In the genomic region with DNA sequence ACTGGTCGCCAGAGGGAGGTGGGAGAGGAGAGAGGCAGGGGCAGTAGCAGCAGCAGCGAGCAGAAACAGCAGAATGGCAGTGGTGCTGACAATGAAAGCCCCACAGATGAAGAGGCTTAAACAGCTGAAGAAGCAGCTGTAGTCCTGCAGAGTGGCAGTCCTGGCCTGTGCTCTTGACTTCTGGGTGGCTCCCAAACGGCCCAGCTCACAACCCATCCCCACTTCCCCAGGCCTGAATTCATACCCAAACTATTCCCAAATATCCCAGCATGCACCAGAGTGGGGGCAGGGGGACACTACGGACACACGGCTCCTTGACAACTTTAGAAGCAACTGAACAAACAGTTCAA, we compare ENCODE assay signal across 9 mouse cellular contexts. TPM values are rescaled to one million over a fixed set of nuclear protein-coding genes. Genes with fewer than 3 reads are reported as not detected.
DNase-seq lines count a peak whose midpoint lies in the region; ATAC-seq and TF ChIP-seq lines count a peak whose summit lies in the region.
"Had no signal": no experiment of that assay in that cellular context is flagged by ENCODE, and none has a peak within 500 bp of the region (broad histone marks: within the 10 kb centered on the region; RNA-seq: fewer than 3 reads in every experiment).

No protein-coding gene starts in this region.

- no peak overlapping the region; the same call in 1 of the 2 replicates for H3K9ac ChIP-seq in liver, postnatal 0 days (replicated peaks)
- H3K9ac ChIP-seq in forebrain, embryonic 15.5 days (replicated peaks) = no peak overlapping the region
- H3K9ac ChIP-seq in intestine, postnatal 0 days (ENCODE audit: low read depth, low read length) = peak overlapping the region; percentile 11; the same call in 1 of the 2 replicates
- H3K9ac ChIP-seq in neural tube, embryonic 12.5 days = no peak overlapping the region

- peaks cover 42% of the 10 kb centered on the region for H3K4me1 ChIP-seq in liver, postnatal 0 days (ENCODE audit: insufficient read depth)
- H3K4me1 ChIP-seq in forebrain, embryonic 15.5 days = peaks cover 19% of the 10 kb centered on the region
- H3K4me1 ChIP-seq in intestine, postnatal 0 days (replicated peaks; ENCODE audit: control insufficient read depth, insufficient read depth, low read length) = peaks cover 3% of the 10 kb centered on the region; the same call in 1 of the 2 replicates
- H3K4me1 ChIP-seq in neural tube, embryonic 12.5 days = peaks cover 14% of the 10 kb centered on the region

- no peaks in the 10 kb centered on the region for H3K27me3 ChIP-seq in liver, postnatal 0 days (ENCODE audit: insufficient read depth, low read length)
- no peaks in the 10 kb centered on the region for H3K27me3 ChIP-seq in forebrain, embryonic 15.5 days
- H3K27me3 ChIP-seq in intestine, postnatal 0 days (replicated peaks; ENCODE audit: control insufficient read depth, insufficient read depth, low read length) = no peaks in the 10 kb centered on the region
- H3K27me3 ChIP-seq in neural tube, embryonic 12.5 days (replicated peaks) = no peaks in the 10 kb centered on the region
- H3K27me3 ChIP-seq: Patski had no signal

- peaks cover 3% of the 10 kb centered on the region; the same call in 1 of the 2 replicates for H3K36me3 ChIP-seq in liver, postnatal 0 days (replicated peaks; ENCODE audit: insufficient read depth, low read length)
- no peaks in the 10 kb centered on the region for H3K36me3 ChIP-seq in forebrain, embryonic 15.5 days
- no peaks in the 10 kb centered on the region for H3K36me3 ChIP-seq in intestine, postnatal 0 days (ENCODE audit: control insufficient read depth, insufficient read depth)
- no peaks in the 10 kb centered on the region for H3K36me3 ChIP-seq in neural tube, embryonic 12.5 days

- no peak for TF ChIP-seq CTCF in liver, postnatal 0 days (IDR thresholded peaks at IDR 0.05; ENCODE audit: low read depth)
- no peak; the same call in 1 of the 2 replicates for TF ChIP-seq CTCF in intestine, postnatal 0 days (IDR thresholded peaks at IDR 0.05; ENCODE audit: low read depth)

- no peak for TF ChIP-seq EP300 in liver, postnatal 0 days (IDR thresholded peaks at IDR 0.05; ENCODE audit: low read depth)

- no peak overlapping the region for H3K4me2 ChIP-seq in liver, postnatal 0 days (ENCODE audit: low read depth, low read length)
- no peak overlapping the region for H3K4me2 ChIP-seq in forebrain, embryonic 15.5 days (replicated peaks)
- no peak overlapping the region for H3K4me2 ChIP-seq in intestine, postnatal 0 days (replicated peaks; ENCODE audit: low read depth)
- H3K4me2 ChIP-seq in neural tube, embryonic 12.5 days (replicated peaks) = peak overlapping the region; percentile 16; the same call in 1 of the 2 replicates

- WGBS in liver, postnatal 0 days (ENCODE audit: insufficient replicate concordance) = 27% methylated on average over 5 of the region's 5 CpGs
- WGBS in forebrain, embryonic 15.5 days = 15% methylated on average over 5 of the region's 5 CpGs
- 12% methylated on average over 5 of the region's 5 CpGs for WGBS in intestine, postnatal 0 days
- WGBS in neural tube, embryonic 12.5 days = 9% methylated on average over 5 of the region's 5 CpGs

- DNase-seq in liver = peak; percentile 11
- DNase-seq in liver, postnatal 0 days = no peak
- no peak for DNase-seq in Muller cell, postnatal 12 days (ENCODE audit: inconsistent ontology term)
- DNase-seq in thymus, postnatal 36 days = no peak
- no peak for DNase-seq in c-Kit-positive CD71-positive TER-119-positive erythroid progenitor cells, embryonic 14.5 days (ENCODE audit: low spot score)

- H3K9me3 ChIP-seq in liver, postnatal 0 days (ENCODE audit: low read length) = 0 out of 2 replicates have a peak, but pooled peaks cover 5% of the 10 kb centered on the region
- no peaks in the 10 kb centered on the region for H3K9me3 ChIP-seq in forebrain, embryonic 15.5 days
- H3K9me3 ChIP-seq in intestine, postnatal 0 days (ENCODE audit: control insufficient read depth) = no peaks in the 10 kb centered on the region
- no peaks in the 10 kb centered on the region for H3K9me3 ChIP-seq in neural tube, embryonic 12.5 days

- ATAC-seq in liver, postnatal 0 days = no peak
- peak; percentile 48; the same call in 1 of the 2 replicates for ATAC-seq in forebrain, embryonic 15.5 days (replicated peaks)
- no peak for ATAC-seq in intestine, postnatal 0 days
- ATAC-seq in neural tube, embryonic 12.5 days (ENCODE audit: low FRiP score, low read depth) = no peak

- H3K27ac ChIP-seq in liver, postnatal 0 days (ENCODE audit: low read depth) = no peak overlapping the region; the same call in 1 of the 2 replicates
- peak overlapping the region; percentile 54 for H3K27ac ChIP-seq in forebrain, embryonic 15.5 days (replicated peaks)
- no peak overlapping the region for H3K27ac ChIP-seq in intestine, postnatal 0 days (ENCODE audit: low read depth, low read length)
- H3K27ac ChIP-seq in neural tube, embryonic 12.5 days = no peak overlapping the region

- H3K4me3 ChIP-seq in liver, postnatal 0 days (ENCODE audit: low read depth, low read length) = no peak overlapping the region
- no peak overlapping the region for H3K4me3 ChIP-seq in forebrain, embryonic 15.5 days
- no peak overlapping the region for H3K4me3 ChIP-seq in intestine, postnatal 0 days (ENCODE audit: low read depth, low read length)
- H3K4me3 ChIP-seq in neural tube, embryonic 12.5 days = no peak overlapping the region

RNA-seq across cellular contexts. Expression of gene Memo1, which starts 30.2 kb away (rescaled TPM):
- 66.5 and 67.9 TPM in 2 replicates for polyA plus RNA-seq in liver, postnatal 0 days (2015; fragmentation: Nextera tagmentation; extraction: Ambion mirVana)
- 63.9 and 66.1 TPM in 2 replicates for polyA plus RNA-seq in forebrain, embryonic 15.5 days (2015; fragmentation: Nextera tagmentation; extraction: Ambion mirVana)
- polyA plus RNA-seq in intestine, postnatal 0 days (2015; fragmentation: Nextera tagmentation; extraction: Ambion mirVana) = 40.7 and 42.6 TPM in 2 replicates
- polyA plus RNA-seq in neural tube, embryonic 12.5 days (2016; fragmentation: Nextera tagmentation; extraction: Ambion mirVana) = 73.7 and 77.1 TPM in 2 replicates

RNA-seq across cellular contexts. Expression of gene Dpy30, which starts 58.6 kb away (rescaled TPM):
- polyA plus RNA-seq in liver, postnatal 0 days (2015; fragmentation: Nextera tagmentation; extraction: Ambion mirVana) = 95.1 and 96.3 TPM in 2 replicates
- 202 and 214 TPM in 2 replicates for polyA plus RNA-seq in forebrain, embryonic 15.5 days (2015; fragmentation: Nextera tagmentation; extraction: Ambion mirVana)
- 183 and 185 TPM in 2 replicates for polyA plus RNA-seq in intestine, postnatal 0 days (2015; fragmentation: Nextera tagmentation; extraction: Ambion mirVana)
- 209 and 229 TPM in 2 replicates for polyA plus RNA-seq in neural tube, embryonic 12.5 days (2016; fragmentation: Nextera tagmentation; extraction: Ambion mirVana)
